Mouse (Mus musculus) thymus, postnatal 36 days (tissue): Measurements from ENCODE around the gene Dab1.
A peak's percentile ranks its signal among the peaks of the same experiment; 100 is the strongest.

ENCODE experiments used
- DNase-seq, 2 experiments: peaks; one replicate each; pipeline ENCODE4 v3.0.0; 2022; ENCODE audit warnings: mixed read lengths in 2 of 2

Dab1 gene

GRCm38 (mm10) chr4:104275260-104275659, 656.1 kb downstream of the Dab1 start:
- DNase-seq, result no peak

- DNase-seq, result no peak
These were observed 657.8 kb downstream of the Dab1 start for GRCm38 (mm10) chr4:104276916-104277315.

- no peak for DNase-seq
These were observed 662.4 kb downstream of the Dab1 start for GRCm38 (mm10) chr4:104281518-104281917.

GRCm38 (mm10) chr4:104283906-104284305, 664.7 kb downstream of the Dab1 start:
- no peak for DNase-seq

- no peak for DNase-seq
These were observed 669.2 kb downstream of the Dab1 start for GRCm38 (mm10) chr4:104288401-104288800.

- DNase-seq, result no peak
These were observed 682.6 kb downstream of the Dab1 start for GRCm38 (mm10) chr4:104301764-104302163.

- DNase-seq, result no peak
These were observed 684.0 kb downstream of the Dab1 start for GRCm38 (mm10) chr4:104302996-104303652.

- DNase-seq, result no peak
These were observed 688.6 kb downstream of the Dab1 start for GRCm38 (mm10) chr4:104307781-104308180.

- DNase-seq, result no peak
These were observed 707.1 kb downstream of the Dab1 start for GRCm38 (mm10) chr4:104326221-104326620.

- DNase-seq, result no peak
These were observed 712.7 kb downstream of the Dab1 start for GRCm38 (mm10) chr4:104331896-104332295.

- no peak for DNase-seq
These were observed 713.2 kb downstream of the Dab1 start for GRCm38 (mm10) chr4:104332399-104332798.

GRCm38 (mm10) chr4:104337279-104337678, 718.1 kb downstream of the Dab1 start:
- DNase-seq, result no peak

- DNase-seq, result no peak
These were observed 719.2 kb downstream of the Dab1 start for GRCm38 (mm10) chr4:104338382-104338781.

- no peak for DNase-seq
These were observed 742.2 kb downstream of the Dab1 start for GRCm38 (mm10) chr4:104361345-104361744.

- no peak for DNase-seq
These were observed 747.3 kb downstream of the Dab1 start for GRCm38 (mm10) chr4:104366491-104366890.

- DNase-seq, result peak in 1 of 2 experiments; percentile 3
These were observed 748.0 kb downstream of the Dab1 start for GRCm38 (mm10) chr4:104366894-104367740.

- no peak for DNase-seq
These were observed 748.7 kb downstream of the Dab1 start for GRCm38 (mm10) chr4:104367741-104368411.

GRCm38 (mm10) chr4:104368561-104369021, 749.4 kb downstream of the Dab1 start:
- DNase-seq, result no peak

- DNase-seq, result no peak
These were observed 749.9 kb downstream of the Dab1 start for GRCm38 (mm10) chr4:104369091-104369490.

- no peak for DNase-seq
These were observed 752.0 kb downstream of the Dab1 start for GRCm38 (mm10) chr4:104371136-104371535.

- no peak for DNase-seq
These were observed 755.0 kb downstream of the Dab1 start for GRCm38 (mm10) chr4:104374191-104374590.

- no peak for DNase-seq
These were observed 765.5 kb downstream of the Dab1 start for GRCm38 (mm10) chr4:104384704-104385103.

- no peak for DNase-seq
These were observed 766.1 kb downstream of the Dab1 start for GRCm38 (mm10) chr4:104385272-104385671.
